Mouse (Mus musculus) thymus, postnatal 36 days (tissue): ENCODE measurements around the gene Exosc7.
A peak's percentile ranks its signal among the peaks of the same experiment; 100 is the strongest.

Source experiments
- DNase-seq, 2 experiments: peaks; one replicate each; pipeline ENCODE4 v3.0.0; 2022; ENCODE audit warnings: mixed read lengths in 2 of 2

Exosc7 gene

DNA sequence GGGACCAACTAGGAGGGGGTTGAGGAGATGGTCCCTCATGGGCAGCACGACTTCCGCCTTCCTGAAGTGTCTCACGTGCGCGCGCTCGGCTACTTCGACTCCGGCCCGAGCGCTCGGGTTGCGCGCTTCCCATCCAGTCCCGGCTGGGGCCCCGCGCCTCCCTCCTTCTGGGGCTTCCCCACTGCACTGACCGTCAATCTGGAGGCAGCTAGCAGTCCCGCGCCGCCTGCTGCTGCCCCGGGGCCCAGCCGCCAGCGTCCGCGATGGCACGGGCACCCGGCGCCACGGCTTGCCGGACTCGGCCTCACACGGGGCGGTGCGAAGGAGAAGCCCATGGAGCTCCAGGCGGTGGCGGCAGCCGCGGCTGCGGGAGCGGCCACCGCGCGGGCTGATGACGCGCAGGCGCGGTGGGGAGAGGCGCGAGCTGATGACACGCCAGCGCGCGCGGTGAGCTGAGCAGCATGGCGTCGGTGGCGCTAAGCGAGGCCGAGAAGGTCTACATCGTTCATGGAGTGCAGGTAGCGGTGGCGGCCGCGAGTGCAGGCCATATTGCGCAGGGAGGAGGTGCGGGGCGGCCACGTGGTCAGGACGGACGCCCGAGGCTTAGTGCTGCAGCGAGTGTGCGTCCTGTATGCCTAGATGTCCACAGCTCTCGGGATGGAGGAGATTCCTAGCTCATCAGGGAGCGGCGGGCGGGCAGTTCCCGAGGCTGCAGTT is at the start of gene Exosc7, which contains the start of gene Zdhhc3:
Exosc7 (plus strand) TSS at position 411 of the 717 bp plus-strand sequence.
Zdhhc3 (minus strand) TSS at position 401 of the 717 bp plus-strand sequence.
- peak; percentile 82 to 85 for DNase-seq

DNA sequence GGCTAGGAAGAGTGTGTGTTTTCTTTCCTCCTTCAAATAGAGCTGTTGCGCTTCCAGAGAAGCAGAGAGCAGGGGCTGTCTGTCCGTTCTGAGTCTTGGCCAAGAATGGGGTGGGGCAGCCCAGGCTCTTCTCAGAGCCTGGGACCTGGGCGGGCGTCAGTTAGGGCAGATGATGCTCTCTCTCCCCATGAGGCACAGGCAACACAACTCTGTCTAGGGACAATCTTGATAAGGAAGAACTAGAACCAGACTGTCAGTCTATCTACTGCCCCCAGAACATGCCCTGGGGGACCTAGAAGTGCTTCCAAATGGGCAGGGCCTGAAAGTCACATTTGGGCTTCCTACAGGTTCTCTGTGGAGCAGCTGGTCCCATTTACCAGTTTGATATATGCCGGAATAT is 33.9 kb upstream of the Exosc7 start:
- no peak for DNase-seq

DNA sequence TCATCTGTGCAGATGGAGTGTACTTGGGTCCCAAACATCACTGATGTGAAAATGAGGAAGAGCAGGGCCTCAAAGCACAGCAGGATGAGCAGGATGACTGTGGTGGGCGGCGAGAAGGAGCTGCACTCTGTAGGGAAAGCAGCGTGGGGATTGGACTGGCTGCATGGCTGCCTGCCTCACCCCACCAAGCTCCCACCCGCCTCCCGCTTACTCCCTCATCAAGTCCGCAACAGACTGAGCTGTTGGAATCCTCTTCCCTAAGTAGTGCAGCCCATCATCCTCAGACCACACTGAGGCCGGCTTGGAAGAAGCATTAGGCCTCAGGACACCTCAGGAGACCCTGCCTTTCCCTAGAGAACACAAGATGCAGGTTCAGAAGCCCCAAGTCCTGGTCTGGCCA is 32.7 kb upstream of the Exosc7 start:
- no peak for DNase-seq

DNA sequence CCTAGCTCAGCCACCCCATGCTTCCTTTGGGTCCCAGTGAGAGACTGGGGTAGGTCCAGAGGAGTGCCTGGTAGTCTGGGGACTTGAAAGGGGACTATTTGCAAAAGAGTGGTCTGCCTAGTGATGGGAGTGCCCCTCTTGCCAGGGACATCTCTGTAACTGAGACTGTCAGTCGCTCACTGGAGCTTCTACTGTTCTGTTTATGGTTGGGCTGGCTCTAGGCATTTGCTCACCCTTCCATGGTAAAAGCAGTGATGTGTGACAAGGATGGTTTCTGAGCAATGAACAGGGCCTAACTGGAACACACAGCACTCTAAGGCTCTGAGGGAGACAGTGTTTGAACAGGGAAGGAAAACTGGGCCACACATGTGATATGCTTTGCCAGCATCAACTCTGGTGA is 32.2 kb upstream of the Exosc7 start:
- no peak for DNase-seq

DNA sequence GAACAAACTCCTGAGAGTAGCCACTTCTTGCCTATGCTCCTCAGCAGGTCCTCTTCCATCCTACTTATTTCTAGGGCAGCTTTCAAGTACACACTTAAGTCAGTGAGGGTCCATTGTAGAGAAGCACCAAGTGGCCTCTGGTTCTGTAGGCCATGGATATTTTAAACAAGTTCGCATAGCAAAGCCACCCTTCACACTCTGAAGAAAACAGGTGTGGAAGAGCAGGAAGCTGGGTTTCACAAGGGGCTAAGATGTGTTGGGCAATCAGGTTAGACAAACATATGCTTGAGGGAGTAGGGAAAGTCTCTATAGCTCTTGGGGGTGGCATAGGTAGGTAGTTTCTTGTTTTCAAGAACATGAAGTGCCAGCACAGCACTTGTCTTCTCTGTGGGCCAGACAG is 27.6 kb upstream of the Exosc7 start:
- DNase-seq, result no peak

DNA sequence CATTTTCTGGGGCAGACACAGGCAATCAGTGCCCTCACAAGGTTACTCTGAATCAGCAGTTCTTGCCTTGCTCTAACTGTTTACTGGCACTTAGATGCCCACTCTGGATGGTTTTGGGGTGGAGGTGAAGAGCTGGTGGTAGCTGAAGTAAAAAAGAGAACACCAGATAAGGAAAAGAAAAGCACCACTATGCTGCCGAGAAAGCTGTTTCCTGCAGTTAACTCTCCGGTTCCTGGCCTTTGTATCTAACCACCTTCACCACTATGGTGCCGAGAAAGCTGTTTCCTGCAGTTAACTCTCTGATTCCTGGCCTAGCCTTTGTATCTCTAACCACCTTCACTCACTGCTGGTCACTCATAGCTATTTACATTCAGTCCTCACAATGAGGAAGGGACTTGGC is 25.5 kb upstream of the Exosc7 start:
- DNase-seq, result no peak

DNA sequence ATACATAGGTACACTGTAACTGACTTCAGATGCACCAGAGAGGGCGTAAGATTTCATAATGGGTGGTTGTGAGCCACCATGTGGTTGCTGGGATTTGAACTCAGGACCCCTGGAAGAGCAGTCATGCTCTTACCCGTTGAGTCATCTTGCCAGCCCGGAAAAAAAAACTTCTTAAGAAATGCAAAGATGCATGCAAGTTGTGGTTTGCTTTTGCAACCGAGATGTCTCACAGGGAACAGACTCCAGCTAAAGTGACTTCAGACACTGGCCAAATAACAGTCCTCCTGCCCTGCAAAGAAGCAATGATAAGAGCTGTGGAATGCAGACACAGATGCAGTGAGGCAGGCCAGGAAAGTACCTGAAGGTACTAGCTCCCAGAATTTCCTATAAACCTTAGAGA is 22.2 kb upstream of the Exosc7 start:
- DNase-seq, result no peak

DNA sequence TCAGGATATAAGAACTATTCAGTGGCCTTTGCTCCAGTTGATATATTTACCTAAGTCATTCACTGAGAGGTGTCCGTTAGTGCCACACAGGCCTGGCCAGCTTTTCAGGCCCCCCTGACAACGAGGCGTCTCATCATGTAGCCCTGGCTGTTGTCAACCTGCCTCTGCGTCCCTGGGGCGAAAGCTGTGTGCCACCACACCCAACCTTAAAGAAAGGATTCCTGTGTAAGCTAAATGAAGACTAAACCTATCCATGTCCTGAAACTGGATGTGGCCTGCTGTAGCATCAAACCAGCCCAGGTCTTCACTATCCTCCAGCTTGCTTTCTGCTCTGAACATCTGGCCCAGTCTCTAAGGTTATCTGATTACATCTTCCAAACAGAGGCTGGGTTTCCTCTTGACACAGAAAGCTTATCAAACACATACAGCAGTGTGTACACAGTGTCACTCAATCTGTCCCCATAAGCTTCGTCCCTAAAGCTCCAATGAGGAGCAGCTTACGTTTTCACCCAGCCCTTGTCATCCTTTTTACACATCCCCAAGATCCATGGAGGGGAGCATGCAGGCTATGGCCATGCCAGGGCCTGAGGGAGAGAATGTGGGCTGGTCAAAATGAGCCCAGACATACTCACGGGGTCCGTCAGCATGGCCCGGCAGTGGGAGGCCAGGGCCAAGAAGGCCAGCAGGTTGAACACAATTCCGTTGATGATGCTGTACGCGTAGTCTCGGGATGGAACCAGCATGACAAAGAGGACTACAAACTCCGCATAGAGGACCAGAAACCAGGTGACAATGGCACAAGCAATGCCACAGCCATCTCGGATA is 13.2 kb upstream of the Exosc7 start:
- no peak for DNase-seq

DNA sequence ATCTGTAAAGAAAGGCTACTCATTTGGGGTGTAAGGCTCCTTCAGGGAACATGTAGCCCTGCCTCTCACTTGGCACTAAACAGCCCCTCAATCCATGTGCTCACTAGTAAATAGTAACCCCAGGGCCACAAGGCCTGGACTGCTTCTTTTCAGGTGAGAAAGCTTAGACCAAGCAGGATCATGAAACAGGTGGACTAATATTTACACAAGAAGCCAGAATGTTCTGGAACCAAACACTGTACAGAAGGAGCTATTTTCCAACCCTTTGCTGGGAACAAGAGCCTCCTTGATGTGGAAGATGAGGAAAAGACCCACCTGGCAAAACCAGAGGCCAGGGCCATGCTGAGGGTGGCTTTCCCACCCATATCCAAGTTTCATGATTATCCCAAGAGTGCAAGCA is 9.6 kb upstream of the Exosc7 start:
- no peak for DNase-seq

DNA sequence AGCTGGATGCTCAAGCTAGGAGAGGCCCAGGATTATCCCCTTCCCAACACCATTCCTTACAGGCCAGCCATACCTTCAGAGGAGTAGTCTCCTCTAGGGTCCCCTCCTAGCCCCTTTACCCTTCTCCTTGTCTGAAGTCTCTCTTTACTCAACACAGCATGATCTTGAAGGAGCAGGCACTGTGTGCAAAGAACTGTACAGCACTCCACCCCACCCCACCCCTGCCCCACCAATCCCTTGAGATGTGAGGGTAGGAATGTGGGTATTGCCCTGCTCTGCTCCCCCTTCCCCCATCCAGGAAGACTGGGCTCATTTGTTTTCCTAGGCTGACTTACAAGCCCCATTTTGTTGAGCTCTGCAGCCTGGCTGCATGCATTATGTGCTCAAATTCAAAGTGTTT is 8.7 kb upstream of the Exosc7 start:
- no peak for DNase-seq

DNA sequence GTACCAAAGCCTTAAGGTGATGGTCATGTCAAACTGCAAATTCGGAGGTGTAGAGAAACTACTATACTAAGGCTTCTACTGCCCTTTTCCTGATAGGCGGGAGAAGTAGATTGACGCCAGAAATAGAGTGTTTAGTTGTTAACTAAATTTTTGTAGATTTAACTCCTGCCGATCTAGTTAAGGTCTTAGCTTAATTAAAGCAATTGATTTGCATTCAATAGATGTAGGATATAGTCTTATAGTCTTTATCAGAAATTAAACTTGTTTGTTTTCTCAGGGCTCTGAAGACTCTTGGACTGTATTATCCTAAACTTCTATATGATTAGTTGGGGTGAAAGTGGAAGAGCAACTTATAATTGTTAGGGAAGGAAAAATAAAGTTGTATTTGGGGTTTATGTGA is 5.8 kb upstream of the Exosc7 start:
- no peak for DNase-seq

DNA sequence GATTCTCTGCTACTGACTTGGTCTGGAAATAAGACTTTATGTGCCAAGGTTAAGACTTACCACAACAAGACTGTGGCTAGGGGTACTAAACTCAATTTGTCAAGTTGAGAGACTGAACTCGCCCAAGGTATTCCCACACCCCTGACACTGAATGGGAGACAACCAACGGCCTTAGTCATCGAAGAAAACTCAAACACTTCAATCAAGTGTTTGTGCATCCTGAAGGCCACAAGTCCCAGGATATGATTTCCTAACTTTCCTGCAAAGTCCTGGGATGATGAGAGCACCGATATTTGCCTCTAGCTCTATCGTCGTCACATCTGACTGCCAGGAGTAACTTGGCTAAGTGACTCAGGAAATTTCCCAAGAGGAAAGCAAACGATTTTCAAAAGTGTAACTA is 3.8 kb upstream of the Exosc7 start:
- DNase-seq, result no peak

DNA sequence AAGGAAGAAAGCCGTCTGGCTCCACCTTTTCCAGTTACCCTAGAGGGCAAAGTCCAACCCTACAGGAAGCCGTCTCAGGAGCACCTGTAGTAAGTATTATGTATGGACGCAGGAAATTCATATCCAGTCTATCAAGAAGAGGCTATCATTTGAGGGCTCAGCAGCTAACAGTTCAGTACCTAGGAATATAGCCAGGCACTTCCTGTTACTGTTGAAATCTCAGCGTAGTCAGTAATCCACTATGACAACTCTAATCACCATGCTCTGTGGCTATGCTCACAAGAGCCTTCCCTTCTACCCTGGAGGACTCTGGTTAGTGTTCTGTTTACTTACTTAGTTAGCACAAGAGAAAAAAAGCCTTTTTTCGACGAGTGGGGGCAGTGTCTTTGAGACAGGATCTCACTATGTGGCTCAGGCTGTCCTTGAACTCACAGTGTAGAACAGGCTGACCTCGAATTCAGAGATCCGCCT is 1.2 kb upstream of the Exosc7 start:
- DNase-seq, result no peak

DNA sequence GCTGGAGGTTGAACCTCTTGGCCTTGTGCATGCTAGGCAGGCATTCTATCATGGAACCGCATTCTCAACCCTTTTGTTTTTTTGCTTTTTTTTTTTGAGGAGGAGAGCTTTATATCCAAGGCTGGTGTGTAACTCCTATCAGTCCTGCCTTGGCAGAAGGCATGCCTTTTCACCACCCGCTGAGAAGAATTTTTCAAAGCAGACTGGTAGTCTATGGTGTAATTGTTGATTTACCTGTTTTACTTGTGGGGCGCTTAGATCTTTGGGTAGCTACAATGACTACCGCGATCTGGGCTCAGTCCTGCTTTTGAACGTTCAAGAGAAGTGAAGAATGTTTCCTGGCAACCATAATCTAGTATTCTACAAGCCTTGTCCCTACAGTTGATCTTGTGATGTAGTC is 916 bp downstream of the Exosc7 start:
- DNase-seq, result no peak

DNA sequence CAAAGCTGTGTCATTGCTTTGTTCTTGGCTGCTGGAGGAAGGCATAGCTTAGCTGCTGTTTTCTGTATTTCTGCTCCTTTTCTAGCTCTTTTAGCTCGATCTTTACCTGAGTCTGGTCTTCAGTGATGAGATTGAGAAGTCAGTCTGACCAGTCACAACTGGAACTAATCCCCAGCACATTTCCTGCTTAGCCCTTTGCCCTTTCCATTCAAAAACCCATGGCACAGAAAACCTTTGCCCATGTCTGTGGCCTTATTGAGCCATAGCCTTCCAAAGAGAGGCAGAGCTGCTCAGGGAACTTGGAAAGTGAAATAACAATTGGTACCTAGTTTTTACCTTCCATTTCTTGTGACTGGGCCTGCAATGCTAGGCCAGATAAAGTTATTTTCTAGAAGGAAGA is 2.6 kb downstream of the Exosc7 start:
- DNase-seq, result no peak

DNA sequence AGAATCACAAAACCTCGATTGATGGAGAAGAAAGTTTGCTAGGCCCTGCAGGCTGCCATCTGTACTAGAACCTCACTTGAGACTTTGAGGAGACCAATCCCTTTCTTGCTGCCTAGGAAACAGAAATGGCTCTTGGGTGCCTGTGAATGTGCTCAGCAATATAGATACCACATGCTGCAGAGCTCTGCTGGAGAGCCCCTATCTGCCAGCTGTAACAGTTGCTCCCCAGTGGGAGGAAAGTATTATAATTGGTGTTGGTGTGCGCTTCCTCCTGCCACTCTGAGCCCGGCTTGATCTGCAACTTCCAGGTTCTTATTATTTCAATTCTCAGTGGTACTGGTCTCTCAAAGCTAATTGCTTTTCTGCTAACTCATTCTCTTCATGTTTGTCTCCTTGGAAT is 10.0 kb downstream of the Exosc7 start:
- no peak for DNase-seq

DNA sequence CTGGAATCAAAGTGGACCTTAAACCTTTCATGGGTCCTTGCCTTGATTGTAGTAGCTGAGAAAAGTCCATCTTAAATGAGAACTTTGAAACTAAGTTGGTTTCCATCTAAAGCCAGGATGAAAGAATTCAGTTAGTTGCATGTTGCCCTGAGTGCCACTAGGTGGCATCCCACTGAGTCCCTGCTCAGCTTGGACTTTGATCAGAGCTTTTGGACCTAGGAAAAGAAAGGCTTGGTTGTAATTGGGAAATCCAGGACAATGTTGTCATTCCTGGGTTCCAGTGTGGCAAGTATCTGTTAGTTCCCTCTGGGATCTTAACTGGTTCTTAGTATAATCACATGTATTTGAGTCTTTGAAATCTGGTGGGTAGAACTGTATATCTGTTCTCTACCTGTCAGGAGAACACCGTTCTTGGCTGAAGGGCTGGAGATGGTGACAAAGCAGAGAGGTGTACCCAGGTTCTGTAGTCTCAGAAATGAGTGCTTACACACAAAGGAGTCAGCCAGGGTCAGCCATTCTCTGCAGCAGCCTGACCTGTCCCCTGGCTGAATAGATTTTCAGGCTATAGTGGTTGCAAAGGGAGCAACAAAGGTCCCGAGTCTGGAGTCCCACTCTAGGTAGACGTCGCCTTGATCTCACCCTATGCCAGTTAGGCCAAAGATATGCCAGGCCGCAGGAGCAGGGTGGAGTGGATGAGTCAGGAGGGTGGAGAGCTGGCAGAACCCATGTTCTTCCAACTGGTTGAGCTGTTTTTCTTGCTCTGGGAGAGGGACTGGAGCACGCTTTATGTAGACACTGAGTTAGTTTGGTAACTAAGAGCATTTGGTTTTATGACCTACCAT is 10.8 kb downstream of the Exosc7 start:
- no peak for DNase-seq

DNA sequence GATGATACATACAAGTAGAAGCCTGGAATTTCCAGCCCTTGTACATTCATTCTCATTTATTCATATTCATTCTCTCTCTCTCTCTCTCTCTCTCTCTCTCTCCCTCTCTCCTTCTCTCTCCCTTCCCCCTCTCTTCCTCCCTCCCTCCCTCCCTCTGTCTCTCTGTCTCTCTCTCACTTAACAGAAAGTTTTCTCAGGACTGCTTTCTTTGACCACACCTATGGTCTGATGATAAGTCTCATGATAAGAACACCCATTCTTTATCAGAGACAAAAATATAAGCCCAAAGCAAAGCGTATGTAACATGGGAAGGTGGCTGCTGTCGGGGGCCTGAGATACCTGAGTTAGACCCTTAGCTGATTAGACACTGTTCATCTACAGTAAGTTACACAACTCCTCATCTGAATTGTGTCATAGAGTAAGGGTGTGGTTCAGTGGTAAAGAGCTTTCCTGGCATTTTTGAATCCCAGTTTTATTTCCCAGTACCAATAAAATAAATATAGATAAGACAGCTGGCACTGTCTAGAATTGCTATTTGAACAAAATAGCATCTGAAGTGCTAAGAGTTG is 11.5 kb downstream of the Exosc7 start:
- no peak for DNase-seq

DNA sequence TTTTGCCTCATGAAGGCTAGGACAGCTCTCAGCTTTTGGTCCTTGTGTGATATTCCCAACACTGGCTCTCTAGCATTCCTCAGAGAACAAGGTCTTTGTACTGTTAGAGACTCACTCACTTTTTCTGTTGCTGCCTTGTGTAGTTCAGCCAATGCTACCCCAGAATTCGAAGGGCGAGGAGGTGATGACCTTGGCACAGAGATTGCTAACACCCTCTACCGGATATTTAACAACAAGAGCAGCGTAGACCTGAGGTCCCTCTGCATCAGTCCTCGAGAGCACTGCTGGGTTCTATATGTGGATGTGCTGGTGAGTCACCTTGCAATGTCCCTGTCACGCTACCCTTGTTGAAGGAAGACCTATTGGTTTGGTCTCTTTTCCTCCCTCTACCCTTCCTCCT is 14.6 kb downstream of the Exosc7 start:
- no peak for DNase-seq

DNA sequence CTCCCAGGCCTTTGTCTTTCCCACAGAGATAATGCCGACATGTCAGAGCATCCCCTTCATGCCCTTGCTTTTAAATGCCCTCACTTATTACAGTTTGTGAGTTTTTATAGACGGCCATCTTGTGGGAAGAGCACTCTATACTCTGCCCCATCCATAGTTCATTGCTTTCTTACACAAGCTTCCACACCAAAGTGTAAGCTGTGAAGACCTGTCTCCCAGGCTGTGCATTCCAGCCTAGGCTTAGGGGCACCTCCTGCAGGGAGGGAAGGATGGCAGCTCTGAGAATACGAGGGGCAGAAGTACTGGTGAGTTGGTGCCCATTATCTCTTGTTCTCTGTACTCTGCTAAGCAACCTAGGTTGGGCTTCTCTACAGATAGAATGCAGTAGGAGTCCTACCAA is 20.0 kb downstream of the Exosc7 start:
- no peak for DNase-seq

DNA sequence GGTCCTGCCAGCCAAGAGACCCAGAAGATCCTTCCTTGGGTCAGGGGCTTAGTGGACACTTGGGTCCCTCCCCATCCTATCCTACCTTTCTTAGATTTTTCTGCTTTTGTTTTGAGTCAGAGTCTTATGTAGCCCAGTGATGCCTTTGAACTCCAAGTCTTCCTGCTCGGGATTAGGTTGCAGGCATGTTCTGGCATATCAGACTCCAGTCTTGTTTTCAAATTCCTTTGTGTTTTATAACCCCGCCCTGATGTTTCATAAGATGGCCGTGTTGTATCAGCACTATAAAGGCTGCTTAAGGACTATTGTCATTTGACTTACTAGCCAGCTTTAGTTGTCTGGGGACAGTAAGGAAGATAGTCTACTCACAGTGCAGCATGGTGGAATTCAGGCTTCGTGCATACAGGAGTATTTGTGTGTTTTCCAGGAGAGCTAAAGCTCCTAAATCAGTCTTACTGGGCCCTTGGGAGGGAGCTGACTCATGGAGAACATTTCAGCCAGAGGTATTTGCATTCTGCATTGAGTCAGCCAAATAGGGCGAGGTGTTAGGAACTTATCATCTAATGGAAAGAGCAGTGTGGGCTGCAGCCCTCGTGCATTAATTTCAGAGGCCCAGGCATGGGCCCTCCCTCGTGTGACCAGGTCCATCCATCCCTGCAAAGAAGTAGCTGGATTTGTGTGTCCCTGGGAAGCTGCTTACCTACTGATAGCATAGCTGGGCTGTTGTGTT is 24.1 kb downstream of the Exosc7 start:
- no peak for DNase-seq

DNA sequence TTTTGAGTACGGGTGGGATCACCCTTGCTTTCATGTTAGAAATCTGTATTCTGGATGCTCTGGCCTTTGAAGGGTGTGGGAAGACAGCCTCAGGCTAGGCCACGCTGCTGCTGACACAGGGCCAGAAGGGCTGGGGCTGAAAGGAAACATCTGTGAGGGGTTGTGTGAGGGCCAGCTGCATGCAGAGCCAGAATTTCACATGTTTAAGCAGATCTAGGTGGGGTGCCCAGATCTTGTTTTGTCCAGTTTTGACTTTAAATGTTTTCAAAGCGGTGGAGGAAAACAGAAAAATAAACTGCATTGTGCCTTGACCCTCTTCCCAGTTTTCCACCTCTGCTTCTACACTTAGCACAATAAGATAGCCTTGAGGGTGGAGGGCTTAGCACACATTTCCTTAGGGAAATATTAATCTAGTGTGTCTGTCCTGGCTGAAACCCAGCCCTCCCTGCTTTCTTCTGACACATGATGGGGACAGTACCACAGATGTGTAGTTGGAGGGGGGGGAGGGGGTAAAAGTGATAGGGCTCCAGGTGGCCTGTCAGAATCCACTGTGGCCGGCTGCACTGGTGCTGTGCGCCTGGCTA is 26.0 kb downstream of the Exosc7 start:
- no peak for DNase-seq
